Mouse (Mus musculus): Measurements from ENCODE around the gene 2610318N02Rik. TPM values are rescaled to one million over a fixed set of nuclear protein-coding genes. Genes with fewer than 3 reads are reported as not detected.
"Not testable (repeated sequence)": the region's sequence is repeated elsewhere in the genome, so short reads cannot be mapped to it uniquely, and the experiment has no call there.

2610318N02Rik gene
- 64.3 and 72.8 TPM in 2 replicates for polyA plus RNA-seq (2014; fragmentation: Nextera tagmentation; extraction: Ambion mirVana)

DNA sequence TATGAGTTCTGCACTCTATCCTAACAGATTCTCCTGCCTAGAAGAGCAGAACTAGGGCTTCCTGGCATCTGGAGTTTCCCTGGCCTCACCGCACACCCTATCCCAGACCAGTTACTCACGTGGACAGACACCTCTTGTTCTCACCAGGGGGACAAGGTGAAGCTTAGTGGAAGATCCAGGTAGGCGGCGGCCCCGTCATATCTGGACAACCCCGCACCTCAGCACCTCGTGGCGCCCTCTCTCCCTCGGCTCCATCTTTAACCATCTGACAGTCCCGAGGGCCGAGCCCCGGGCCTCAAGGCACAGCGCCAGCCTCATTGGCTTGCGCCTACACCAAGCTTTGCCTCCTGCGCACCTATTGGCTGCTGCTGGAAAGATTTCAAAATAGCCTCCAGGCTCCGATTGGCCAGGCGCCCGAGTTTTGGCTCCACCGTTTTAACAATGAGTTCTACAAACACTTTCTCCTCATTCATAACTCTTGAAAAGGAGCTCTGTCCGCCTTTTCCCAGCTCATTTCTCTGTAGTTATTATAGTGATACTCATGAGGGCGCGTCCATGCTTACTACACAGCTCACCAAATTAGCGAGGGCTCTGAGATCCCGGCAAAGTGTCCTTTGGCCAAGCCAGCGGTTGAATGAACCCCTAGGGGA is at the start of gene 2610318N02Rik:
2610318N02Rik (minus strand) TSS at position 297 of the 650 bp plus-strand sequence.
- Histone ChIP-seq H3K36me3 (ENCODE audit: control insufficient read depth, insufficient read depth, low read length) (peaks cover 23% of the 10 kb centered on the region), H3K4me1 (ENCODE audit: control insufficient read depth, insufficient read depth, low read length) (peaks cover 12% of the 10 kb centered on the region; the same call in 1 of the 2 replicates), H3K27ac (ENCODE audit: low read depth, low read length) (peak within 1 kb of the TSS; percentile 71), H3K9me3 (ENCODE audit: control insufficient read depth, low read length) (no peaks in the 10 kb centered on the region), H3K9ac (ENCODE audit: low read depth, low read length) (peak within 1 kb of the TSS; percentile 86), H3K4me2 (replicated peaks; ENCODE audit: low read depth, low read length) (peak within 1 kb of the TSS; percentile 81), H3K27me3 (ENCODE audit: control insufficient read depth, insufficient read depth, low read length) (no peaks in the 10 kb centered on the region), H3K4me3 (ENCODE audit: low read length) (peak within 1 kb of the TSS; percentile 65)
- ATAC-seq (ENCODE audit: low FRiP score, low TSS enrichment): peak; percentile 95
- WGBS: under 1% methylated on average over 25 of the region's 25 CpGs

DNA sequence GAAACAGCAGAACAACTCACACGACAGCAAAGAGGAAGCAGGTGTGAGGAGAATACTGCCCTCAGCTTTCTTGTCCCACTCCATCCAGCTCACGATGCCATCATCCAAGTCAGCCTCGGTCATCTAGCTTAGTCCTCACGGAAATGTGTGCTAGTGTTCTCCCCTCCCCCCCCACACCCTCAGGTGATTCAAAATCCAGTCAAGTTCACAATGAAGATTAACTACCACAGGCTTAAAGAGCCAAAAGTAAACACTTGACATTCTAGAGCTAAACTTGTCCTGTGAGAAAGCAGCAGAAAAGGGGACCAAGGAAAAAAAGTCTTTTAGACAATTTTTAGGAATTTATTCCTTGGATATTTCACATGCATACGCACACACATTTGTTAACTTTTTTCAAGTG is 43.1 kb upstream of the 2610318N02Rik start:
- no peak overlapping the region for H3K4me2 ChIP-seq (replicated peaks; ENCODE audit: low read depth, low read length)
- no peaks in the 10 kb centered on the region for H3K27me3 ChIP-seq (ENCODE audit: control insufficient read depth, insufficient read depth, low read length)
- H3K27ac ChIP-seq (ENCODE audit: low read depth, low read length): no peak overlapping the region
- H3K9me3 ChIP-seq (ENCODE audit: control insufficient read depth, low read length): no peaks in the 10 kb centered on the region
- peaks cover 48% of the 10 kb centered on the region for H3K36me3 ChIP-seq (ENCODE audit: control insufficient read depth, insufficient read depth, low read length)
- H3K4me1 ChIP-seq (ENCODE audit: control insufficient read depth, insufficient read depth, low read length): no peaks in the 10 kb centered on the region
- H3K9ac ChIP-seq (ENCODE audit: low read depth, low read length): no peak overlapping the region
- H3K4me3 ChIP-seq (ENCODE audit: low read length): no peak overlapping the region
- ATAC-seq (ENCODE audit: low FRiP score, low TSS enrichment): no peak
- 85% methylated on average over 5 of the region's 5 CpGs for WGBS

- Histone ChIP-seq H3K4me3 (ENCODE audit: low read length) (no peak overlapping the region), H3K4me2 (replicated peaks; ENCODE audit: low read depth, low read length) (no peak overlapping the region), H3K36me3 (ENCODE audit: control insufficient read depth, insufficient read depth, low read length) (peaks cover 45% of the 10 kb centered on the region; the same call in 1 of the 2 replicates), H3K27ac (ENCODE audit: low read depth, low read length) (no peak overlapping the region), H3K4me1 (ENCODE audit: control insufficient read depth, insufficient read depth, low read length) (no peaks in the 10 kb centered on the region), H3K27me3 (ENCODE audit: control insufficient read depth, insufficient read depth, low read length) (no peaks in the 10 kb centered on the region), H3K9me3 (ENCODE audit: control insufficient read depth, low read length) (no peaks in the 10 kb centered on the region), H3K9ac (ENCODE audit: low read depth, low read length) (no peak overlapping the region)
- no peak for ATAC-seq (ENCODE audit: low FRiP score, low TSS enrichment)
Observed at GRCm38 (mm10) chr16:17167179-17167578, 42.2 kb upstream of the 2610318N02Rik start.

- H3K4me2 ChIP-seq (replicated peaks; ENCODE audit: low read depth, low read length); H3K9me3 ChIP-seq (ENCODE audit: control insufficient read depth, low read length); H3K4me1 ChIP-seq (ENCODE audit: control insufficient read depth, insufficient read depth, low read length); H3K4me3 ChIP-seq (ENCODE audit: low read length); H3K27me3 ChIP-seq (ENCODE audit: control insufficient read depth, insufficient read depth, low read length); ATAC-seq (ENCODE audit: low FRiP score, low TSS enrichment); H3K27ac ChIP-seq (ENCODE audit: low read depth, low read length); H3K9ac ChIP-seq (ENCODE audit: low read depth, low read length): not testable (repeated sequence)
- H3K36me3 ChIP-seq (ENCODE audit: control insufficient read depth, insufficient read depth, low read length): peaks cover 42% of the 10 kb centered on the region; the same call in 1 of the 2 replicates
- WGBS: 86% methylated on average over 1 of the region's 1 CpGs
Observed at GRCm38 (mm10) chr16:17165478-17165877, 40.5 kb upstream of the 2610318N02Rik start.

- no peak overlapping the region for H3K4me3 ChIP-seq (ENCODE audit: low read length)
- H3K4me2 ChIP-seq (replicated peaks; ENCODE audit: low read depth, low read length): no peak overlapping the region
- WGBS: 95% methylated on average over 2 of the region's 2 CpGs
- H3K27me3 ChIP-seq (ENCODE audit: control insufficient read depth, insufficient read depth, low read length): no peaks in the 10 kb centered on the region
- no peak overlapping the region for H3K27ac ChIP-seq (ENCODE audit: low read depth, low read length)
- H3K36me3 ChIP-seq (ENCODE audit: control insufficient read depth, insufficient read depth, low read length): peaks cover 64% of the 10 kb centered on the region
- ATAC-seq (ENCODE audit: low FRiP score, low TSS enrichment): no peak
- H3K9ac ChIP-seq (ENCODE audit: low read depth, low read length): no peak overlapping the region
- H3K9me3 ChIP-seq (ENCODE audit: control insufficient read depth, low read length): no peaks in the 10 kb centered on the region
- H3K4me1 ChIP-seq (ENCODE audit: control insufficient read depth, insufficient read depth, low read length): no peaks in the 10 kb centered on the region
Observed at GRCm38 (mm10) chr16:17154346-17154745, 29.4 kb upstream of the 2610318N02Rik start.

DNA sequence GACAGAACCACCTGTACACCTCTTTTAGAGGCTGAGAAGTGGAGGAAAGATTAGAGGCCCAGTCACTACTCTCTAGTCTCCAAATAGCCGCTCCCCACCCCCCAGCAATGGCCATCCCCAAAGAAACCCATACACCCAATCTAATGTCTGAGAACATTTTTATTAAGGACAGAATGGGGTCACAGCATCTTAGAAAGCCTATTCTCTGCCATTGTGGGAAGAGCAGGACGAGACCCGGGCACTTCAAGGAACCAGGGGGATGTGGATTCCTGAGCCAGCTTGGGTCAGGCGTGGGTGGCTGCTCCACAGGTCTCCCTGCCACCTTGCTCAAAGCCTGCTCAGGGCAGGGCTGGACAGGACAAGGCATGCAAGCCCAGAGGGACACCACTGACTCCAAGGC is 26.9 kb upstream of the 2610318N02Rik start:
- Histone ChIP-seq H3K4me1 (ENCODE audit: control insufficient read depth, insufficient read depth, low read length) (peaks cover 11% of the 10 kb centered on the region), H3K4me3 (ENCODE audit: low read length) (no peak overlapping the region), H3K9me3 (ENCODE audit: control insufficient read depth, low read length) (no peaks in the 10 kb centered on the region), H3K36me3 (ENCODE audit: control insufficient read depth, insufficient read depth, low read length) (peaks cover 41% of the 10 kb centered on the region), H3K4me2 (replicated peaks; ENCODE audit: low read depth, low read length) (no peak overlapping the region), H3K27ac (ENCODE audit: low read depth, low read length) (no peak overlapping the region), H3K9ac (ENCODE audit: low read depth, low read length) (no peak overlapping the region), H3K27me3 (ENCODE audit: control insufficient read depth, insufficient read depth, low read length) (no peaks in the 10 kb centered on the region)
- no peak for ATAC-seq (ENCODE audit: low FRiP score, low TSS enrichment)
- WGBS: 97% methylated on average over 4 of the region's 4 CpGs

DNA sequence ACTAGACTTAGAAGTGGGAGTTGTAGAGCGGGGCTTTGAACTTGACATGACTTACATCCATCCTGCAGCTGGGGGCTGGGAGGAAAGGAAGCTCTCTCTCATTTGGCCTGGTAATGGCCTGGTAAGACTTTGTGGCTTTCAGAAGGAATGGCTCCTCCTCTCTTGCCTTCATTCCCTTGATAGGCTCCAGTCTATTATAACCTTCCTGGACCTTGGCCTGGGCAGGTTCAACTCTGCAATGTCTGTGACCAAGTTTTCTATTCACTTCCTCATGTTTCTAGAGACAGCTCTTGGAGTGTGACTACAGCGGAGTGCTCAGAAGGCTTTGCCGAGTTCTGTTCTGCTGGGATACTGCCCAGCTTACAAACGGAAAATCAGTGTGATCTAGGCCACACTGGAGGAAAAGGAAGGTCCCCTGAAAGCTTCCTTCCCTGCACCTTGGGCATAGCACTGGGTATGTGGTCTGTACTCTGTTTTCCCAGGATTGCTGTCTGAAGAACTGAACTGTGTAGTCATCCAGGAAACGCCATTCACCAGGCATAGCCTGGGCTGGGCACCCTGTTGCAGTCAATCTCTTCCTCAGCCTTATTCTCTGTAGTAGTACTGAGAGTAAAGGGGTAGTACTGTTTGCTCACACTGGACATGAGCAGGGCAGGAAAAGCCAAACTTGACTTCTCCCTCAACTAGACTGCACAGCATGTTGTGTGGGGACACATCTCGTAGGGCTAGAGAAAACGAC is 25.7 kb upstream of the 2610318N02Rik start:
- H3K36me3 ChIP-seq (ENCODE audit: control insufficient read depth, insufficient read depth, low read length): peaks cover 34% of the 10 kb centered on the region
- ATAC-seq (ENCODE audit: low FRiP score, low TSS enrichment): no peak
- WGBS: 83% methylated on average over 7 of the region's 7 CpGs
- no peak overlapping the region for H3K27ac ChIP-seq (ENCODE audit: low read depth, low read length)
- no peaks in the 10 kb centered on the region for H3K9me3 ChIP-seq (ENCODE audit: control insufficient read depth, low read length)
- no peak overlapping the region for H3K9ac ChIP-seq (ENCODE audit: low read depth, low read length)
- H3K4me1 ChIP-seq (ENCODE audit: control insufficient read depth, insufficient read depth, low read length): peaks cover 11% of the 10 kb centered on the region
- no peak overlapping the region for H3K4me3 ChIP-seq (ENCODE audit: low read length)
- no peak overlapping the region for H3K4me2 ChIP-seq (replicated peaks; ENCODE audit: low read depth, low read length)
- H3K27me3 ChIP-seq (ENCODE audit: control insufficient read depth, insufficient read depth, low read length): no peaks in the 10 kb centered on the region

- H3K27ac ChIP-seq (ENCODE audit: low read depth, low read length): no peak overlapping the region
- H3K9me3 ChIP-seq (ENCODE audit: control insufficient read depth, low read length): no peaks in the 10 kb centered on the region
- H3K4me3 ChIP-seq (ENCODE audit: low read length): peak overlapping the region; percentile 42
- H3K4me1 ChIP-seq (ENCODE audit: control insufficient read depth, insufficient read depth, low read length): peaks cover 11% of the 10 kb centered on the region
- peak overlapping the region; percentile 85 for H3K4me2 ChIP-seq (replicated peaks; ENCODE audit: low read depth, low read length)
- ATAC-seq (ENCODE audit: low FRiP score, low TSS enrichment): peak; percentile 48
- 8% methylated on average over 16 of the region's 16 CpGs for WGBS
- no peaks in the 10 kb centered on the region for H3K27me3 ChIP-seq (ENCODE audit: control insufficient read depth, insufficient read depth, low read length)
- peaks cover 12% of the 10 kb centered on the region for H3K36me3 ChIP-seq (ENCODE audit: control insufficient read depth, insufficient read depth, low read length)
- 0 out of 2 replicates have a peak overlapping the region, but pooled peaks have one; percentile 19 for H3K9ac ChIP-seq (ENCODE audit: low read depth, low read length)
Observed at GRCm38 (mm10) chr16:17148084-17148483, 23.1 kb upstream of the 2610318N02Rik start.

DNA sequence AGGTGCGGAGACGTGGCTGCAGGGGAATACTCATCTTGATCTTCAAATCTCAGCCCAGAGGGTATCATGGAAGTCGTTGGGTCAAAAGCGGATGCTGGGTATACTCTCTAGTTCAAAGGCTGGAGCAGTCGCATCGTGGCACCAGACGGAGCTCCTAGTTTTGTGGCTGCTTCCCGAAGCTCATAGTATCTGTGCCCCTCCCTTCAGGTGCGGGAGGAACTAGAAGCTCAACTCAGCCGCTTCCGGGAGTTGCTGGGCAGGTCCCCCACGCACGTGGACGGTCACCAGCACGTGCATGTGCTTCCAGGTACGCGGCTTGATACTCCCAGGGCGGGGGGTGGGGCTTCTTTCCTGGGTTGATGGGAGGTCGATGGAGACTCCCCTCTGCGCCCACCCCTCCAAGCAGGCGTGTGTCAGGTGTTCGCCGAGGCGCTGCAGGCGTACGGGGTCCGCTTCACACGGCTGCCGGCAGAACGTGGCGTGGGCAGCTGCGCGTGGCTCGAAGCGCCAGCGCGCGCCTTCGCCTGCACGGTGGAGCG is 22.5 kb upstream of the 2610318N02Rik start:
- H3K27me3 ChIP-seq (ENCODE audit: control insufficient read depth, insufficient read depth, low read length): no peaks in the 10 kb centered on the region

More for the DNA sequence above, 22.5 kb upstream of the 2610318N02Rik start:
- Histone ChIP-seq H3K36me3 (ENCODE audit: control insufficient read depth, insufficient read depth, low read length) (peaks cover 6% of the 10 kb centered on the region), H3K4me1 (ENCODE audit: control insufficient read depth, insufficient read depth, low read length) (peaks cover 11% of the 10 kb centered on the region), H3K27ac (ENCODE audit: low read depth, low read length) (no peak overlapping the region), H3K4me3 (ENCODE audit: low read length) (peak overlapping the region; percentile 42), H3K9ac (ENCODE audit: low read depth, low read length) (peak overlapping the region; percentile 19), H3K9me3 (ENCODE audit: control insufficient read depth, low read length) (no peaks in the 10 kb centered on the region), H3K4me2 (replicated peaks; ENCODE audit: low read depth, low read length) (peak overlapping the region; percentile 85)
- ATAC-seq (ENCODE audit: low FRiP score, low TSS enrichment): peak; percentile 6; the same call in 1 of the 2 replicates
- WGBS: under 1% methylated on average over 41 of the region's 41 CpGs
